Mouse (Mus musculus) spleen, adult 2 months (tissue): ENCODE measurements around the gene Slc3a2.

Experiments used
- CTCF ChIP-seq: fragments of 200-500 bp; IDR thresholded peaks from 2 replicates; pipeline ENCODE4 v1.5.1; 2011; ENCODE audit warnings: mild to moderate bottlenecking, inconsistent platforms; ENCODE audit not compliant: insufficient read depth, insufficient read length, insufficient replicate concordance; ENCODE audit errors: extremely low read depth
- POLR2A ChIP-seq: fragments of 200-500 bp; IDR thresholded peaks from 2 replicates; pipeline ENCODE4 v1.6.1; 2011; ENCODE audit warnings: low read depth, low read length, inconsistent platforms

GRCm38 (mm10) chr19:8723574-8724346 is 591 bp upstream of the Slc3a2 start:
- TF ChIP-seq POLR2A (no peak), CTCF (no peak)
